Mouse (Mus musculus): ENCODE data around the gene Olfr1347. TPM values are rescaled to one million over a fixed set of nuclear protein-coding genes. Genes with fewer than 3 reads are reported as not detected.

Olfr1347 gene
- not detected in 2 replicates for polyA plus RNA-seq (2012; rRNA removed)

DNA sequence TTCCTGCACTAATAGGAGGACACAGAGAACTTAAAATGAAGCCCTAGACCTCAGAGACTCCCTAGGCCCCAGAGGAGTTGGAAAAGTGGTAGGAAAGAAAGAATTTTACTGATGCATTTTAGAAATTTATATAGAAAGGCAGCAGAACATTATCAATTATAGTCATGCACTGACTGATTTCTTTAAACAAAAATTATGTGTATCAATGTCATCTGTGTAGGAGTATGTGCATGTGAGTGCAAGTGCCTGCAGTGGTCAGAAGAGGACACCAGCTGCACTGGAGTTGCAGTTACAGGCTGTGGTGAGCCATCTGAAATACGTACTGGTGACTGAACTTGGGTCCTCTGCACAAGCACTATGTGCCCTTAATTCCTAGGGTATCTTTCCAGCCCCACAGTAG, at the start of gene Olfr1347:
TSS of gene Olfr1347 (minus strand) at position 101 of the 400 bp plus-strand sequence.

DNA sequence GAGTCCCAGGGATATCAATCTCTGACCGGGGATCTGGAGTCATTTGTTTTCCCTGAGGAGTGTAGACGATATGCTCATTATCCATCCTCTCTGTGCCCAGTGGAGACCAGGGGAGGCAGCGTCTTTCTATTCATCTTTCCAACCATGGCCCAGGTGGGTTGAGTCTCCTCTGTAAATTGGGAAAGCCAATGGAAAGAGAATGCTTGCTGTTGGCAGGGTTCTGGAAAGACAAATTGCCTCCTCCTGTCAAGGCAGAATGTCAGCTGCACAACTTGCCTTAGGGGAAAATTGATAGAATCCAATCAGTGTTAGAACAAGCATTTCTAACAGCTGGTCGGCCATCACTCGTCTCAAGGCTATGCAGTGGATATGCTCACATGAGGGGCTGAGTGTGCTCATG, 23.3 kb upstream of the Olfr1347 start, which contains the start of gene Olfr1349:
TSS of gene Olfr1349 (minus strand) at position 101 of the 400 bp plus-strand sequence.

DNA sequence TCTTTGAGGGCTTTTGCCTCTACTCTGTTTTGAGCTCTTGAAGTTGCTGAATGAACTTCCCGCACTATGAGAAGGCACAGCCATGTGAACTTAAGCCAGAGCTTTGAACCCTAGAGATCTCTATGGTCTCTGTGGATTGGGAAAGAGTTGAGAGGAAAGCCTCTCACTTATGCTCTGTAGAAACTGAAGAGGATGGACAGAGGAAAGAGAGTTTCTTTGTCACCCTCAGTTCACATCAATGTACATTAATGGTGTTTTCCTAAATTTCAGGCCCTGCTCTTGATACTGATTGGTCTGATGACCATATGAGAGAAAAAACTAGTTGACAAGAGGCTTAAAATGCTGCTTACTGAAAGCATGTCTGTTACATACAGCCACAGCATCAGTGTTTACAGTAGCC, 9.1 kb upstream of the Olfr1347 start, which contains the start of gene Olfr1348:
TSS of gene Olfr1348 (minus strand) at position 101 of the 400 bp plus-strand sequence.

DNA sequence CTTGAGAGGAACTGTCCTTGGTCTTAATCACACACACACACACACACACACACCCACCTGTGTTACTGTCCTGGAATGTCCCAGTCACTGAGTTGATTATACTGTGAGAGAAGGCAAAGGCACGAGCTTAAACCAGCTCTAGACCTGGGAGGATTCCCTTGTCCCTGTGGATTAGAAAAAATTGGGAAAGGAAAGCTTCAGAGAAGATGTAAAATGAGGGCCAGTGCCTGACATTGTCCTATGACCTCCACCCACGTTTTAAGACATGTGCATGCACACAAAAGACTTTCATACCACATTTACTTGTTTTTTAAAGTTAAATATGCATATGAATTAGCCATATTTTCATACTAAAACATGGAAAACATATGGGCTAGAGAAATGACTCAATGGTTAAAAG, 12.7 kb downstream of the Olfr1347 start, which contains the start of gene Olfr5:
TSS of gene Olfr5 (minus strand) at position 101 of the 400 bp plus-strand sequence.

DNA sequence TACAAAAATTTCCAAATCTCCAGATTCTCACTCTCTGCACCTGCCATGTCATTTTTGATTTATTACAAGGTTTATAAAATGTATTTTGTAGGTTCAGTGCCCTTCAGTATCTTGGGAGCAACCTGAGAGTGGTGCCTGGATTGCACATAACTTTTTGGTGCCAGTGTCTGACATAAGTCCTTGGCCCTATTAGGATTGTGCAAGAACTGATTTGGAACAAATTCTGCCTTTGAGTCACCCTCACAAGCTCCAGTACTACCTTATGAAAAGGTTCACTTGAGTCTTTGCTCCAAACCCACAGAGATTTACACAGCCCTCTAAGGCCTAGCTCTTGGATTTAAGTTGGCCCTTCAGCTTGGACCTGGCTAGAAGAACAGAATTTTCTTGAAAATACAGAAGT, 32.6 kb downstream of the Olfr1347 start, which contains the start of gene Olfr1346:
TSS of gene Olfr1346 (plus strand) at position 151 of the 400 bp plus-strand sequence.

DNA sequence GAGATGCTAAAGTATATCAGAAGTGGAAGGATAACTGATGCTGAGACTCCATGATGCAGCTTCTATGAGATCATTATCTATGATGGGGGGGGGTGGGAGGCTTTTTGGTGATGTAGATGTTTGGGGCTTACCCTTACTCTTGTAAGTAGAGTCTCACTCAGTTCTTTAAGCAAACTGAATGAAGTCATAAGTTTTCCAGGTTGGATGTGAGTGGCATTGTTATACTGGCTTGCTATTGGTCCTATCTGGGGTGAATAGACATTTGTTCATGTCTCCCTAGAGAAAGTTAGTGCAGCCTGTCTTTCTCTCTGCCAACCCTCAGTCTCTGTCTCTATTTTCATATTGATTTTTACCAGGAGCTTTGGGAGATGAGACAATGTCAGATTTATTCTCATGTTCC, 43.7 kb downstream of the Olfr1347 start, which contains the start of gene Olfr1336:
TSS of gene Olfr1336 (plus strand) at position 301 of the 400 bp plus-strand sequence.

DNA sequence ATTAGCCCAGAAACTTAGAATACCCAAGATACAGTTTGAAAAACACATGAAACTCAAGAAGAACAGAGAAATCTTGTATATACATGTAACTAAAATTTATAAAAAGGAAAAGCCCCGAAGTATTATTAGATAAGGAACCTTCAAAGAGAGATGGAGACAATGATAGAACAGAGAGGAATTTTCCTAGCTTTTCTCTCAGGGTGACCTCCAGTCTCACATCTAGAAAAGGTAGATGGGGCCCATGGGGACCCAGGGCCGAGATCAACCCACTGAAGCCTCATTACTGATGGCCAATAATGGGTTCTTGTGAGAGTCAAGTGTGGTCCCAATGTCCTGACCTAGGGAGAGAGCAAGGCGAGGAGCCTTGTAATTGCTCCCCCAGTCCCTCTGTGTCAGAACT, 61.2 kb downstream of the Olfr1347 start, which contains the start of gene Olfr1344:
TSS of gene Olfr1344 (plus strand) at position 301 of the 400 bp plus-strand sequence.

Other genes starting within 250 kb of the Olfr1347 start
- gene Epp13, start 247.0 kb downstream of the Olfr1347 start, polyA plus RNA-seq (2012; rRNA removed) = 0.35 and 0.43 TPM in 2 replicates
- 7.2 and 7.6 TPM in 2 replicates for gene Zfp667, start 213.2 kb downstream of the Olfr1347 start, polyA plus RNA-seq (2012; rRNA removed)
- gene Zfp583, start 168.5 kb downstream of the Olfr1347 start, polyA plus RNA-seq (2012; rRNA removed) = 12.9 and 13.1 TPM in 2 replicates
- 4.1 and 4.4 TPM in 2 replicates for gene Gm3854, start 156.0 kb downstream of the Olfr1347 start, polyA plus RNA-seq (2012; rRNA removed)
- gene Zfp78, start 136.5 kb downstream of the Olfr1347 start, polyA plus RNA-seq (2012; rRNA removed) = 3.8 and 4.1 TPM in 2 replicates
- 18.0 and 18.3 TPM in 2 replicates for gene Zfp28, start 116.5 kb downstream of the Olfr1347 start, polyA plus RNA-seq (2012; rRNA removed)
- 9.1 and 10.4 TPM in 2 replicates for gene Smim17, start 101.0 kb downstream of the Olfr1347 start, polyA plus RNA-seq (2012; rRNA removed)
- 0.31 and 0.41 TPM in 2 replicates for gene Gm20715, start 89.5 kb downstream of the Olfr1347 start, polyA plus RNA-seq (2012; rRNA removed)
- 1.2 TPM in 2 replicates for gene Olfr1344, start 61.1 kb downstream of the Olfr1347 start, polyA plus RNA-seq (2012; rRNA removed)
- gene Olfr1336, start 43.6 kb downstream of the Olfr1347 start, polyA plus RNA-seq (2012; rRNA removed) = 0.04 TPM in 1 of 2 replicates, not detected in the other
- not detected in 2 replicates for gene Olfr1346, start 32.7 kb downstream of the Olfr1347 start, polyA plus RNA-seq (2012; rRNA removed)
- 0.01 TPM in 1 of 2 replicates, not detected in the other for gene Olfr5, start 12.8 kb downstream of the Olfr1347 start, polyA plus RNA-seq (2012; rRNA removed)
- not detected in 2 replicates for gene Olfr1348, start 9.0 kb upstream of the Olfr1347 start, polyA plus RNA-seq (2012; rRNA removed)
- 0.01 TPM in 1 of 2 replicates, not detected in the other for gene Olfr1349, start 23.2 kb upstream of the Olfr1347 start, polyA plus RNA-seq (2012; rRNA removed)
- gene Olfr1350, start 65.1 kb upstream of the Olfr1347 start, polyA plus RNA-seq (2012; rRNA removed) = not detected in 2 replicates
- 27.2 and 29.3 TPM in 2 replicates for gene Zim1, start 196.7 kb upstream of the Olfr1347 start, polyA plus RNA-seq (2012; rRNA removed)
- 65.1 and 74.3 TPM in 2 replicates for gene Peg3, start 230.7 kb upstream of the Olfr1347 start, polyA plus RNA-seq (2012; rRNA removed)
- gene Usp29, start 230.8 kb upstream of the Olfr1347 start, polyA plus RNA-seq (2012; rRNA removed) = 24.5 and 26.1 TPM in 2 replicates